Mouse (Mus musculus) embryonic fibroblast, embryonic 13.5 days (primary cell): ENCODE data around the gene Myo5c.

ENCODE experiments used
- CTCF ChIP-seq: IDR thresholded peaks from 2 replicates; pipeline ENCODE4 v1.5.1; 2011; ENCODE audit warnings: mild to moderate bottlenecking, control low read depth, low read length, moderate library complexity, borderline replicate concordance; ENCODE audit not compliant: insufficient read depth
- POLR2A ChIP-seq: IDR thresholded peaks from 2 replicates; pipeline ENCODE4 v1.6.1; 2011; ENCODE audit warnings: low read depth, mild to moderate bottlenecking, control low read depth, low read length, moderate library complexity

DNA sequence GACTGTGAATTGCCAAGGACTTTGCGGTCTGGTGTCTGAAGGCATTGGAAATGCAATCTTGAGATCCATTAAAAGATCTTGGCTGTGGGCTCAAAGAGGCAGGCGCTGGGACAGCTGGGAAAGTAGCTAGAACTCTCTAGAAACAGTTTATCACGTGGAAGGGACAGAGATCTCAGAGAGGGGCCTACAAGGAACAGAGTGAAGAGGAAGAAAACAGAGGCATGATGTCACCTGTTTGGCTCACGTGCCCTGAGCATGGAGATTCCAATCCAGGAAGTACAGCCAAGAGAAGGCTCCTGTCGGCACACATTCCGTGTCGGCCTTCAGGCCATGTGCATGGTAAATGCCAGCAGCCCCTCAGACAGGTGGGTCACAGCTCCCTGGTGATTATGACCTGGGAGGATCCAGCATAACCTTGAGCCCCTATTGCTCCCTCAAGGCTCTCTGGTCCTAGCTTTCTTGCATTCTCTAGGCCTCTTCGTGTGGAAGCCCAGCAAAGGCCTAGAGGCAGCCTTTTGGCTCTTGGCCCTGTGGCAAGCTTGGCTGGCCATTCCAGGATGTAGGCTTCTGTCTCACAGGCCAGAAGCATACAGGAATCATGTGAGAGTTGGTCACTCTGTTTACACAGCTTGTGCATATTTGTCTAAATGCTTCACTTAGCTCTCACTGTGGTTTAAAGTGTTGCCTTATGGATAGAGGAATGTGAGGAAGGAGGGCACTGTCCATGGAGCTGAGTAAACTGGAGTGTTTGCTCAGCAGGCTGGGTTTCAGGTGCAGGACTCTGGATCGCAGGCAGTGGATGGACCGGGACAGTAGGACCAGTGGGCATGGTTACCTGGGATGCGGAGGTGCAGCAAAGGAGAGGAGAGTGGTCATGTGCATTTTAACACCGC is 4.8 kb downstream of the Myo5c start:
- TF ChIP-seq CTCF = no peak
- no peak for TF ChIP-seq POLR2A
